Mouse (Mus musculus) myocyte (in vitro differentiated cells): ENCODE data around the gene Gm20604.

ENCODE experiments used
- E2F4 ChIP-seq: IDR thresholded peaks from one replicate; pipeline ENCODE4 v1.6.1; 2011; ENCODE audit warnings: mild to moderate bottlenecking, control low read depth, moderate library complexity; ENCODE audit not compliant: insufficient read depth
- MAX ChIP-seq: IDR thresholded peaks from one replicate; pipeline ENCODE4 v1.6.1; 2011; ENCODE audit warnings: low read depth, mild to moderate bottlenecking, control low read depth
- MYOG ChIP-seq, 3 experiments: IDR thresholded peaks; one replicate each; pipeline ENCODE4 v1.6.1; 2011; ENCODE audit warnings: control low read depth in 2 of 3, low read depth in 2 of 3, mild to moderate bottlenecking in 2 of 3; ENCODE audit not compliant: insufficient read length in 2 of 3, control insufficient read depth in 1 of 3, insufficient read depth in 1 of 3
- POLR2A ChIP-seq: IDR thresholded peaks from one replicate; pipeline ENCODE4 v1.6.1; 2011; ENCODE audit warnings: low read depth, mild to moderate bottlenecking, control low read depth, moderate library complexity; ENCODE audit not compliant: insufficient read length
- POLR2AphosphoS2 ChIP-seq: IDR thresholded peaks from one replicate; pipeline ENCODE4 v1.6.1; 2011; ENCODE audit warnings: low read depth, control low read depth; ENCODE audit not compliant: insufficient read length
- REST ChIP-seq: IDR thresholded peaks from one replicate; pipeline ENCODE4 v1.6.1; 2011; ENCODE audit warnings: mild to moderate bottlenecking, control low read depth, moderate library complexity; ENCODE audit not compliant: insufficient read depth, insufficient read length
- TCF3 ChIP-seq: IDR thresholded peaks from one replicate; pipeline ENCODE4 v1.6.1; 2011; ENCODE audit warnings: low read depth, control low read depth; ENCODE audit not compliant: insufficient read length

- TF ChIP-seq POLR2A = peak; percentile 72
- no peak for TF ChIP-seq E2F4
- TF ChIP-seq MAX = no peak
- no peak for TF ChIP-seq REST
- no peak for TF ChIP-seq MYOG (IDR thresholded peaks at IDR 0.05; ENCODE audit: control insufficient read depth in 1 of 3, insufficient read depth in 1 of 3, insufficient read length in 2 of 3, low read depth in 2 of 3)
- no peak for TF ChIP-seq TCF3
- no peak for TF ChIP-seq POLR2AphosphoS2
Observed at GRCm38 (mm10) chr12:102704457-102705198, 53.8 kb downstream of the Gm20604 start, which contains the start of gene Itpk1.
